ENCODE assay signal across 8 mouse cellular contexts in the genomic region with DNA sequence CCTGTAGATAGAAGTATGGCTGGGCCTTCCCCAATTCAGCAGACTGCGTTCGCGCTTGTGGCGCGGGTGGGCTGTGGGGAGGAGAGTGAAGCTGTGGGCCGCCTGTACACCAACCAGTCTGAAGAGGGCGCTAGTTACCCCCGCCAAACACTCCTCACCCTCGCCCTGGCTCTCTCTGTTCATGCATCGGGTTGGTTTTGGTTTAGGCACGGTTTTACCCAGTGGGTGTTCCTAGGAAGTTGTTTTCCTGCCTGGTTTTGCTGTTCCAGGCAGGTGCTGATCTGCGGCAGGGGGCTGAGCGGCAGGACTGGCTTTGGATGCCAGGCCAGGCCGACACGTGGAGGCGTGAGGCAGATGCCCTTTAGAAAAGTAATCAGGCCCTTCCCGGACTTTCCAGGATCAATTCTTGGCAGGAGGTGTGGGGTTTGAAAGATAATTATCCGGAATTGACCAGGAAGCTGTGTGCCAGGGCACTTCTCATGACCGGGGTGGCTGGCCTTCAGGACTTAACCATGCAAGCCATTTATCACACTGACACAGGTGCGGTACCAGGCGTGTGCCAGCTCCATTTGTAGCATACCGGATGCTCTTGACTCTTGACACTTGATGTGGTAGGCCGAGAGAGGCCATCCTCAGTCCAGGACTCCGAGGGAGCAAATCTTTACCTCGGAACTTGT. TPM values are rescaled to one million over a fixed set of nuclear protein-coding genes. Genes with fewer than 3 reads are reported as not detected.
DNase-seq lines count a peak whose midpoint lies in the region; ATAC-seq and TF ChIP-seq lines count a peak whose summit lies in the region.

No protein-coding gene starts in this region.

- no peaks in the 10 kb centered on the region for H3K36me3 ChIP-seq in heart, embryonic 14.5 days (ENCODE audit: control insufficient read depth, insufficient read depth, low read length)
- H3K36me3 ChIP-seq in limb, embryonic 15.5 days, result no peaks in the 10 kb centered on the region
- H3K36me3 ChIP-seq in midbrain, embryonic 13.5 days, result no peaks in the 10 kb centered on the region
- H3K36me3 ChIP-seq in stomach, embryonic 16.5 days (ENCODE audit: control insufficient read depth, insufficient read depth, low read length), result no peaks in the 10 kb centered on the region

- peak in 1 of 2 experiments; percentile 62 for DNase-seq in layer of hippocampus, adult 2 months (ENCODE audit: low spot score in 2 of 2)
- no peak for DNase-seq in layer of hippocampus, adult 11-12 months (ENCODE audit: low spot score)
- DNase-seq in cerebellum, postnatal 14 days, result peak; percentile 59 to 69
- DNase-seq in gastrocnemius, postnatal 10 days, result no peak

- H3K4me3 ChIP-seq in layer of hippocampus, adult 2 months, result peak overlapping the region; percentile 64
- peak overlapping the region; percentile 51 to 65 for H3K4me3 ChIP-seq in heart, embryonic 14.5 days (ENCODE audit: control insufficient read depth in 1 of 2, insufficient read depth in 1 of 2, low read depth in 1 of 2, low read length in 2 of 2)
- peak overlapping the region; percentile 54 for H3K4me3 ChIP-seq in limb, embryonic 15.5 days
- peak overlapping the region; percentile 66 for H3K4me3 ChIP-seq in midbrain, embryonic 13.5 days (replicated peaks)
- H3K4me3 ChIP-seq in stomach, embryonic 16.5 days (replicated peaks; ENCODE audit: low read length), result peak overlapping the region; percentile 69

- 25% methylated on average over 25 of the region's 25 CpGs for WGBS in heart, embryonic 14.5 days
- 28% methylated on average over 25 of the region's 25 CpGs for WGBS in limb, embryonic 15.5 days
- WGBS in midbrain, embryonic 13.5 days, result 20% methylated on average over 25 of the region's 25 CpGs
- 31% methylated on average over 25 of the region's 25 CpGs for WGBS in stomach, embryonic 16.5 days

- peak overlapping the region; percentile 71 for H3K9ac ChIP-seq in heart, embryonic 14.5 days (ENCODE audit: low read length)
- 0 out of 2 replicates have a peak overlapping the region, but pooled peaks have one; percentile 35 for H3K9ac ChIP-seq in limb, embryonic 15.5 days
- H3K9ac ChIP-seq in midbrain, embryonic 13.5 days (replicated peaks), result peak overlapping the region; percentile 82
- H3K9ac ChIP-seq in stomach, embryonic 16.5 days (ENCODE audit: low read length), result peak overlapping the region; percentile 78

- TF ChIP-seq CTCF in layer of hippocampus, adult 2 months (conservative IDR thresholded peaks at IDR 0.05), result peak; percentile 79

- peaks cover 6% of the 10 kb centered on the region; the same call in 1 of the 2 replicates for H3K27me3 ChIP-seq in heart, embryonic 14.5 days (ENCODE audit: control insufficient read depth, insufficient read depth, low read length)
- H3K27me3 ChIP-seq in limb, embryonic 15.5 days, result peaks cover 27% of the 10 kb centered on the region
- peaks cover 9% of the 10 kb centered on the region; the same call in 1 of the 2 replicates for H3K27me3 ChIP-seq in midbrain, embryonic 13.5 days
- no peaks in the 10 kb centered on the region for H3K27me3 ChIP-seq in stomach, embryonic 16.5 days (ENCODE audit: control insufficient read depth, insufficient read depth, low read length)

- no peaks in the 10 kb centered on the region for H3K9me3 ChIP-seq in heart, embryonic 14.5 days (ENCODE audit: control insufficient read depth, low read length)
- no peaks in the 10 kb centered on the region for H3K9me3 ChIP-seq in limb, embryonic 15.5 days
- no peaks in the 10 kb centered on the region for H3K9me3 ChIP-seq in midbrain, embryonic 13.5 days
- H3K9me3 ChIP-seq in stomach, embryonic 16.5 days (replicated peaks; ENCODE audit: control insufficient read depth, low read length), result no peaks in the 10 kb centered on the region

- H3K27ac ChIP-seq in layer of hippocampus, adult 2 months, result peak overlapping the region; percentile 74
- H3K27ac ChIP-seq in heart, embryonic 14.5 days (replicated peaks in 1 of 2; ENCODE audit: control insufficient read depth in 1 of 2, insufficient read depth in 1 of 2, low read depth in 2 of 2, low read length in 2 of 2), result no peak overlapping the region
- no peak overlapping the region for H3K27ac ChIP-seq in limb, embryonic 15.5 days
- H3K27ac ChIP-seq in midbrain, embryonic 13.5 days, result peak overlapping the region; percentile 77
- peak overlapping the region; percentile 76 for H3K27ac ChIP-seq in stomach, embryonic 16.5 days (ENCODE audit: low read length)

- H3K4me1 ChIP-seq in heart, embryonic 14.5 days (ENCODE audit: control insufficient read depth in 2 of 2, insufficient read depth in 2 of 2, low read length in 2 of 2), result peaks cover 22 to 33% of the 10 kb centered on the region in 2 experiments
- peaks cover 27% of the 10 kb centered on the region for H3K4me1 ChIP-seq in limb, embryonic 15.5 days
- peaks cover 29% of the 10 kb centered on the region for H3K4me1 ChIP-seq in midbrain, embryonic 13.5 days (replicated peaks)
- peaks cover 13% of the 10 kb centered on the region; the same call in 1 of the 2 replicates for H3K4me1 ChIP-seq in stomach, embryonic 16.5 days (ENCODE audit: control insufficient read depth, insufficient read depth, low read length)

- peak overlapping the region; percentile 100 for H3K4me2 ChIP-seq in heart, embryonic 14.5 days (ENCODE audit: low read length)
- peak overlapping the region; percentile 97 for H3K4me2 ChIP-seq in limb, embryonic 15.5 days
- H3K4me2 ChIP-seq in midbrain, embryonic 13.5 days (replicated peaks), result peak overlapping the region; percentile 94
- H3K4me2 ChIP-seq in stomach, embryonic 16.5 days (ENCODE audit: low read depth, low read length), result peak overlapping the region; percentile 100

- ATAC-seq in heart, embryonic 14.5 days (ENCODE audit: insufficient number of reproducible peaks, insufficient read depth, low FRiP score, low read depth), result 0 out of 2 replicates have a peak, but pooled peaks have one; percentile 6
- no peak for ATAC-seq in limb, embryonic 15.5 days (ENCODE audit: insufficient number of reproducible peaks, low FRiP score, low TSS enrichment, low read depth)
- ATAC-seq in midbrain, embryonic 13.5 days, result peak; percentile 56
- ATAC-seq in stomach, embryonic 16.5 days (ENCODE audit: insufficient read depth, low FRiP score), result peak; percentile 31; the same call in 1 of the 2 replicates

RNA-seq across cellular contexts. Expression of gene Slc37a1, which starts 8.8 kb away (rescaled TPM):
- 10 to 100 TPM in 1 of 2 experiments, 1 to 10 TPM in 1; 8.4 to 11.5 TPM for total RNA-seq in layer of hippocampus, adult 2 months (2021)
- 8.0 and 9.1 TPM in 2 replicates for polyA plus RNA-seq in heart, embryonic 14.5 days (2014; fragmentation: Nextera tagmentation; extraction: Ambion mirVana)
- polyA plus RNA-seq in limb, embryonic 15.5 days (2015; fragmentation: Nextera tagmentation; extraction: Ambion mirVana), result 3.3 and 4.0 TPM in 2 replicates
- 11.4 and 17.4 TPM in 2 replicates for polyA plus RNA-seq in midbrain, embryonic 13.5 days (2015; fragmentation: Nextera tagmentation; extraction: Ambion mirVana)
- 16.1 and 22.5 TPM in 2 replicates for polyA plus RNA-seq in stomach, embryonic 16.5 days (2015; fragmentation: Nextera tagmentation; extraction: Ambion mirVana)
- 1 to 10 TPM; 2.4 to 2.6 TPM for total RNA-seq in gastrocnemius, postnatal 10 days (2021)

RNA-seq across cellular contexts. Expression of gene Rsph1, which starts 18.2 kb away (rescaled TPM):
- total RNA-seq in layer of hippocampus, adult 2 months (2021), result 10 to 100 TPM; 11.4 to 15.8 TPM
- 1.3 and 1.8 TPM in 2 replicates for polyA plus RNA-seq in heart, embryonic 14.5 days (2014; fragmentation: Nextera tagmentation; extraction: Ambion mirVana)
- 0.57 and 0.70 TPM in 2 replicates for polyA plus RNA-seq in limb, embryonic 15.5 days (2015; fragmentation: Nextera tagmentation; extraction: Ambion mirVana)
- 2.4 and 2.7 TPM in 2 replicates for polyA plus RNA-seq in midbrain, embryonic 13.5 days (2015; fragmentation: Nextera tagmentation; extraction: Ambion mirVana)
- polyA plus RNA-seq in stomach, embryonic 16.5 days (2015; fragmentation: Nextera tagmentation; extraction: Ambion mirVana), result 1.5 and 2.5 TPM in 2 replicates
- total RNA-seq in gastrocnemius, postnatal 10 days (2021), result 1 to 10 TPM; 8.5 to 9.1 TPM

Comparison
In these comparisons a context has a peak if more than half of its experiments do, and no peak if none do; other contexts are left out.
1. DNase-seq: peak in cerebellum, postnatal 14 days (2 of 2); none in layer of hippocampus, adult 11-12 months (single experiment) and gastrocnemius, postnatal 10 days (single experiment).
2. H3K27ac ChIP-seq: peak in layer of hippocampus, adult 2 months (single experiment), midbrain, embryonic 13.5 days (single experiment) and stomach, embryonic 16.5 days (single experiment); none in heart, embryonic 14.5 days (0 of 2) and limb, embryonic 15.5 days (single experiment).
3. Peak in every context shown above with its lines, with median percentiles within 50 percentile points of each other: H3K4me3 ChIP-seq, H3K4me2 ChIP-seq and H3K9ac ChIP-seq.